Mouse (Mus musculus): ENCODE data around the gene Pp2d1.
A peak's percentile ranks its signal among the peaks of the same experiment; 100 is the strongest.

Gene Pp2d1

GRCm38 (mm10) chr17:53478066-53478857, 61.0 kb downstream of the Pp2d1 start:
- DNase-seq: no peak

- no peak for DNase-seq
These were observed 70.6 kb downstream of the Pp2d1 start for GRCm38 (mm10) chr17:53468697-53469096.

GRCm38 (mm10) chr17:53465569-53465968, 73.7 kb downstream of the Pp2d1 start:
- DNase-seq: no peak

GRCm38 (mm10) chr17:53463496-53463840, 75.8 kb downstream of the Pp2d1 start:
- no peak for DNase-seq

- DNase-seq: peak; percentile 65
These were observed 76.4 kb downstream of the Pp2d1 start, which contains the start of gene Efhb for GRCm38 (mm10) chr17:53462603-53463495. Gene Efhb (minus strand): TSS chr17:53463321.

Data from right cerebral cortex, adult 18-20 months (tissue).